In the genomic region with DNA sequence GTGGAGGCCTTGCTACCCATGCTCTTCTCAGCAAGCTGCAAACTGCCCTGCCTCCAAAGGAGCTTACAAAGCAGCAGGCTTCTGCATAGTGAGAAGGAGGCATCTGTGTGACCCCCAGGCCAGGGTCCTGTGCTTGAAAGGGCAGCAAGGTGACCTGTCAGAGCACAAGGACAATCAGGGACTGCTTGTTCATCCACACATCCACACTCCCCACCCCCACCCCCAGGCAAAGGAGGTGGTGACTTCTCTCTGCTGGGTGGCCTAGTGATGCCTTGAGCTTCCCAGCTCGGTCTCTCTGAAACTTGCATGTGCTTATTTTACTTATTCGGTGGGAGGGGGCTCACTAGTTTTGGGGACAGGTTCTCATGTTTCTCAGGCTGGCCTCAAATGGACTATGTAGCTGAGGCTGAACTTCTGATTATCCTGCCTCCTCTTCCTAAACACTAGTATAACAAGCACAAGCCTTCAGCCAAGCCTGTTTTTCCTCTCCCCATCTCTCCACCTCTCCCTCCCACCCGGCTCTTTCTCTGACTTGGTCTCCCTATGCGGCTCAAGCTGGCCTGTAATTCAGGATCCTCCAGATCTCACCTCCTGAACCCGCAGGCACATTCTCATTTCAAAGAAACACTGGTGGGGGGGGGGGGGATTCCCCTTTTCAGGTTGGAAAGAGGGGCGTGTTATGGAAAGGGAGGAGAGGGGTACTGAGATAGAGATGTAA, we compare ENCODE assay signal across 9 mouse cellular contexts. TPM values are rescaled to one million over a fixed set of nuclear protein-coding genes. Genes with fewer than 3 reads are reported as not detected.
DNase-seq lines count a peak whose midpoint lies in the region; ATAC-seq and TF ChIP-seq lines count a peak whose summit lies in the region.
"Had no signal": no experiment of that assay in that cellular context is flagged by ENCODE, and none has a peak within 500 bp of the region (broad histone marks: within the 10 kb centered on the region; RNA-seq: fewer than 3 reads in every experiment).

No protein-coding gene starts in this region.

- no peak for TF ChIP-seq CTCF in cerebellum, adult 2 months (IDR thresholded peaks at IDR 0.05; ENCODE audit: borderline replicate concordance, insufficient read depth, low read depth, low read length)
- TF ChIP-seq CTCF in layer of hippocampus, adult 2 months (conservative IDR thresholded peaks at IDR 0.05), result no peak

- H3K27me3 ChIP-seq in cerebellum, adult 2 months (ENCODE audit: control insufficient read depth, insufficient read depth, low read length), result no peaks in the 10 kb centered on the region
- peaks cover 6% of the 10 kb centered on the region for H3K27me3 ChIP-seq in limb, embryonic 12.5 days
- no peaks in the 10 kb centered on the region for H3K27me3 ChIP-seq in stomach, embryonic 16.5 days (ENCODE audit: control insufficient read depth, insufficient read depth, low read length)

- WGBS in cerebellum, adult 2 months, result 39% methylated on average over 6 of the region's 6 CpGs
- WGBS in limb, embryonic 12.5 days, result 12% methylated on average over 6 of the region's 6 CpGs
- WGBS in stomach, embryonic 16.5 days, result 23% methylated on average over 6 of the region's 6 CpGs

- no peak overlapping the region for H3K9ac ChIP-seq in limb, embryonic 12.5 days (replicated peaks)
- H3K9ac ChIP-seq in stomach, embryonic 16.5 days (ENCODE audit: low read length), result peak overlapping the region; percentile 18; the same call in 1 of the 2 replicates
- H3K9ac ChIP-seq: liver, embryonic 13.5 days had no signal

- no peaks in the 10 kb centered on the region for H3K9me3 ChIP-seq in limb, embryonic 12.5 days
- no peaks in the 10 kb centered on the region for H3K9me3 ChIP-seq in stomach, embryonic 16.5 days (replicated peaks; ENCODE audit: control insufficient read depth, low read length)
- H3K9me3 ChIP-seq: liver, embryonic 13.5 days had no signal

- H3K4me3 ChIP-seq in cerebellum, adult 2 months (replicated peaks; ENCODE audit: insufficient read depth, low read depth, low read length), result no peak overlapping the region
- no peak overlapping the region for H3K4me3 ChIP-seq in layer of hippocampus, adult 2 months
- H3K4me3 ChIP-seq in limb, embryonic 12.5 days (replicated peaks), result no peak overlapping the region
- no peak overlapping the region for H3K4me3 ChIP-seq in stomach, embryonic 16.5 days (replicated peaks; ENCODE audit: low read length)
- H3K4me3 ChIP-seq: liver, embryonic 13.5 days had no signal

- H3K27ac ChIP-seq in cerebellum, adult 2 months (ENCODE audit: insufficient read depth, low read length), result peak overlapping the region; percentile 18; the same call in 1 of the 2 replicates
- peak overlapping the region; percentile 46; the same call in 1 of the 2 replicates for H3K27ac ChIP-seq in layer of hippocampus, adult 2 months
- peak overlapping the region; percentile 42 for H3K27ac ChIP-seq in limb, embryonic 12.5 days
- H3K27ac ChIP-seq in stomach, embryonic 16.5 days (ENCODE audit: low read length), result peak overlapping the region; percentile 0
- H3K27ac ChIP-seq: liver, embryonic 13.5 days had no signal

- peaks cover 6% of the 10 kb centered on the region for H3K4me1 ChIP-seq in cerebellum, adult 2 months (ENCODE audit: control insufficient read depth, insufficient read depth, low read length)
- H3K4me1 ChIP-seq in limb, embryonic 12.5 days (replicated peaks), result peaks cover 18% of the 10 kb centered on the region
- peaks cover 15% of the 10 kb centered on the region for H3K4me1 ChIP-seq in stomach, embryonic 16.5 days (ENCODE audit: control insufficient read depth, insufficient read depth, low read length)

- no peak; the same call in 1 of the 2 replicates for ATAC-seq in limb, embryonic 12.5 days (ENCODE audit: insufficient number of reproducible peaks, insufficient read depth, low FRiP score, low TSS enrichment, low read depth)
- no peak for ATAC-seq in stomach, embryonic 16.5 days (ENCODE audit: insufficient read depth, low FRiP score)
- ATAC-seq in megakaryocyte, adult 5-6 weeks (ENCODE audit: poor library complexity, severe bottlenecking), result no peak

- no peak for DNase-seq in cerebellum, adult 2 months
- DNase-seq in cerebellum, adult 18-20 months, result no peak
- DNase-seq in layer of hippocampus, adult 2 months (ENCODE audit: low spot score in 2 of 2), result no peak
- DNase-seq in layer of hippocampus, adult 18-20 months (ENCODE audit: low spot score in 2 of 2), result no peak
- DNase-seq in urinary bladder, postnatal 36 days (ENCODE audit: low spot score in 2 of 2), result no peak

- no peak for TF ChIP-seq POLR2A in cerebellum, adult 2 months (IDR thresholded peaks at IDR 0.05; ENCODE audit: borderline replicate concordance, insufficient read depth, low read length)

- H3K4me2 ChIP-seq in limb, embryonic 12.5 days, result no peak overlapping the region; the same call in 1 of the 2 replicates
- no peak overlapping the region for H3K4me2 ChIP-seq in stomach, embryonic 16.5 days (ENCODE audit: low read depth, low read length)

- H3K36me3 ChIP-seq in limb, embryonic 12.5 days, result no peaks in the 10 kb centered on the region
- no peaks in the 10 kb centered on the region for H3K36me3 ChIP-seq in stomach, embryonic 16.5 days (ENCODE audit: control insufficient read depth, insufficient read depth, low read length)
- H3K36me3 ChIP-seq: liver, embryonic 13.5 days had no signal

RNA-seq across cellular contexts. Expression of gene Sept5, which starts 56.4 kb away (rescaled TPM):
- 328 and 334 TPM in 2 replicates for polyA plus RNA-seq in cerebellum, adult 2 months (2012; rRNA removed)
- total RNA-seq in layer of hippocampus, adult 2 months (2021), result 100 to 1,000 TPM; 560 to 619 TPM
- 100 to 1,000 TPM; 549 to 589 TPM for total RNA-seq in layer of hippocampus, adult 18-20 months (2021)
- polyA plus RNA-seq in limb, embryonic 12.5 days (2016; fragmentation: Nextera tagmentation; extraction: Ambion mirVana), result 31.7 and 34.2 TPM in 2 replicates
- 26.8 and 37.7 TPM in 2 replicates for polyA plus RNA-seq in stomach, embryonic 16.5 days (2015; fragmentation: Nextera tagmentation; extraction: Ambion mirVana)
- 19.5 and 23.5 TPM in 2 replicates for total RNA-seq in megakaryocyte, adult 5-6 weeks (2015)
- total RNA-seq in megakaryocyte, adult 5-6 weeks (2017), result 11.6 and 17.0 TPM in 2 replicates

RNA-seq across cellular contexts. Expression of gene Gm49601, which starts 60.0 kb away (rescaled TPM):
- polyA plus RNA-seq in cerebellum, adult 2 months (2012; rRNA removed), result 69.4 and 69.6 TPM in 2 replicates
- 100 to 1,000 TPM; 207 to 223 TPM for total RNA-seq in layer of hippocampus, adult 2 months (2021)
- 100 to 1,000 TPM; 173 to 179 TPM for total RNA-seq in layer of hippocampus, adult 18-20 months (2021)
- 5.2 and 6.8 TPM in 2 replicates for polyA plus RNA-seq in limb, embryonic 12.5 days (2016; fragmentation: Nextera tagmentation; extraction: Ambion mirVana)
- 3.1 and 4.2 TPM in 2 replicates for polyA plus RNA-seq in stomach, embryonic 16.5 days (2015; fragmentation: Nextera tagmentation; extraction: Ambion mirVana)
- total RNA-seq in megakaryocyte, adult 5-6 weeks (2015), result 1.7 and 2.9 TPM in 2 replicates
- total RNA-seq in megakaryocyte, adult 5-6 weeks (2017), result 0.61 and 3.2 TPM in 2 replicates

Comparison
In these comparisons a context has a peak if more than half of its experiments do, and no peak if none do; other contexts are left out.
1. RNA of gene Sept5, which starts 56.4 kb away (total RNA-seq): 560 to 619 TPM in layer of hippocampus, adult 2 months and 549 to 589 TPM in layer of hippocampus, adult 18-20 months; 11.6 to 23.5 TPM in megakaryocyte, adult 5-6 weeks; every median in the first group is over 10 times any median in the second.
2. RNA of gene Gm49601, which starts 60.0 kb away (total RNA-seq): 207 to 223 TPM in layer of hippocampus, adult 2 months and 173 to 179 TPM in layer of hippocampus, adult 18-20 months; 0.61 to 3.2 TPM in megakaryocyte, adult 5-6 weeks; every median in the first group is over 10 times any median in the second.
3. Peak in every context shown above with its lines, with median percentiles within 50 percentile points of each other: H3K27ac ChIP-seq.